Mouse (Mus musculus): ENCODE data around the gene Morn4.

Gene Morn4

DNA sequence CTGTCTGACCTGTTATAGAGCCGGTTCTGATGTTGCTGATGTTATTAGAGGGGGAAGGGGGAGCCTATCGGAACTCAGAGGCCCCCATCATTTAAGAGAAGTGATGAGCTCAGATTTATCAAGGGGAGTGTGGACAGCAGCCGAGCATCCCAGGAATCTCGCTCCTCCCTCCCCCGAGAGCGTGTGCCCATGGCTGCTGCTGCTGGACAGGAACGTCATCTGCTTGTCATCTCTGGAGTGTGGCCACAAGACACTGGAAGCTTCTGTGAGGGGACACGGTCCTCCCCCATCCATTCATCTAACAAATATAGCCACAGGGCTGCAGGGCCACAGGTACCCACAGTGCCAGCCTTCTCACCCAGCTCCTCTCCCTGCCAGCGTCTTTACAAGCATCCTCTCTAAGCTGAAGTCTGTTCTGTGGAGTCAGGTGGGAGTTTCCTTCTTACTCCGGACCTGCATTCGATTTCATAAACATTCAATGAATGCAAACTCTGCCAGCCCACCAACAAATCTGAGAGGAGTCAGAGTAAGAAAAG, 48.9 kb downstream of the Morn4 start:
- no peak for DNase-seq

DNA sequence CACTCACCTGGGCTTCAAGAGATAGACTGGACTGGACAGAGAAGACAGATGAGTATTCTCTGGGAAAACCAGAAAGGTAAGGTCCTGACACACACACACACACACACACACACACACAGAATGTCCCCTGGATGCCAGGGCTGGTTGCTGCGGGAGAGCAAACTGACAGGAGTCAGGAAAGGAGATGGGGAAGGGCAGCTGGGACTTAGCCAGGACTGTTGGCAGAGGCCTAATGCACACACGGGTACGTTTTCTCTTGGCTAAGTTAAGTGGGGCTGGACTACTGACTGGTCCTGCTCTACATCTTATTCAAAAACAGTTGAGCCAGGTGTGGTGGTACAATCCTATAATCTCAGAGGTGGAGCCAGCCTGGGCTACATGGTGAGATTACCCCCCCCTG, 49.8 kb downstream of the Morn4 start:
- no peak for DNase-seq

DNA sequence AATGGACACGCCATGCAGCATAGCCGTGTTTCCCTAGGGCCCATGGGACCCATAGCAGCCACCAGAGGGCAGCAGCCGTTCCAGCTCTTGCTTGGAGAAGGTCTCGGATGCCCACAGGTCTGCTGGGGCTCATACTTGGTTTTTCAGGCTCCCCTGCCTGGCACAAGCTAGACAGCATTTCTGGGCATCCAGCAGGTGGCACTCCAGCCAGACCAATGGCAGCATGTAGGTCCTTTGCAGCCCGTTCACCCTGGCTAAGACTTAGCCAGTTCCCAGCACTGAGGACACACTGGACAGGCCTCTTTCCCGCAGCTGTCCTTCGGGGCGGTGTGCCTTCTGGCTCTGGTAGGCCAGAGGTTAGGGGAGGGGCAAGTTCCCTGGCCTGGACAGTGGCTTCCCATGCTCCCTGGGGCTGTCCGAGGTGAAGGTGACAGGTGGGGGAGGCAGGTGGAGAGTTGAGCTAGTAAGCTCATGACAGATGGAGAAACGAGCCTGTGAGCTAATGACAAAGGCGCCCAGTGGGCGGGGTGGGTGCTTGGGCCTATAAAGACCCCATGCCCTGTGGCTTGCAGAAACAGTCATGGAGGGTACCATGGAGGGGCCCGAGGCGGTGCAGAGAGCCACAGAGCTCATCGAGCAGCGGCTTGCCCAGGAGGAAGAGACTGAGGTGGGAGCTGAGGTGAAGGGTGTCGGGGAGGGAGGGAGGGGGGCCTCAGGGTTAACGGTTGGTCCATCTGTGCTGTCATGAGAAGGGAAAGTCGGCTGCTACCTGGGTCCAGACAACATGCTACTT, 50.5 kb downstream of the Morn4 start, which contains the start of gene Ankrd2:
Gene Ankrd2 (plus strand): TSS at position 545 of the 793 bp plus-strand sequence.
- peak; percentile 80 for DNase-seq

DNA sequence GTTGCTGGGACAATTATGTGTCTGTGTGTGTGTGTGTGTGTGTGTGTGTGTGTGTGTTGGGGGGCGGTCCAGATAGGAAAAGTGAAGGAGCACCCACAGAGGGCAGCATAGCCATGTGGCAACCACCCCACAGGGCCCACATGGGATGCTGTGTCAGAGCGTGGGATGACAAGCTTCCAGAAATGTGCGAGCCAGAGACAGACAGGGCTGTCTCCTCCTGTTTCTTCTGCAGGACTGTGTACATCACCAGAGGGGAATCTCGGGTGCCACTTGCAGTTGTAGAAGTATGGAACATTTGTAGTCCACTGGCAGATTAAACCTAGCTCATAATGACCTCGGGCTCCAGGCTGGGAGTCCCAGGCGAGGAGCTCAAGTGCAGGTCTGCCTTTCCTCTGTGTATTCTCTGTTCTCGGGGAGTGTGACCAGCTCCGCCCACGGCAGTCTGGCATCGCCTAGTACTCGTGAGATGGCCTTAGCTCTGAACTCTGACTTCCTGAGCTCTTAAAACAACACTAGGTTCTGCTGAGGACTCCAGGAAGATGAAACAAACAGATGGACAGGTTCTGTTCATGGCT, 51.2 kb downstream of the Morn4 start:
- no peak for DNase-seq

DNA sequence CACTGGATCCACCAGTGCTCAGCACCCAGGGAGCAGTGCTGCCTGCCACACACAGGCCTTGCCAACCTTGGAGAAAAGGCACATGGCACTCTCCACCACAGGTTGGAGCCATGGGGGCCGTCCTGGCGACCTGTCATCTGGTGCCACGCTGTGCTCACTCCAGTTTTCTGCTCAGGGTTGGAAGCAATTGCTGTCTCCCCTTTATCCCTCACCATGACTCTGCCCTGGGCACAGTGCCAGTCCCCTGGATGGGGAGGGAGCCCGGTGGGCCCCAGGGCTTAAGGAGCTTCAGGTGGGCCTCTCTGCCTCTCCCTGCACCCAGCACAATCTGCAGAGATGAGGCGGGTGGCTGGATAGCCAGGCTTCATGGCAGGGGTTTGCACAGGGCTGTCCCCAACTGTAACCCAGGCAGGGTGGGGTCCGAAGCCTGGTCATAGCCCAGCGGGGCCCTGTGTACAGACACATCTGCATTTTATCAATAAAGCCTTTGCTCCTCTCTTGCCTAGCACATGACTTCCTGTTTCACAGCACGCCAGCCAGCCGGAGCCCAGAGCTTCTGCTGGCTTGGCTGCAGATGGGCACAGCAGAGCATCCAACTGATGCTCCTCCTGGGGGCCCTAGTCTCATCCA, 51.9 kb downstream of the Morn4 start:
- DNase-seq = no peak

DNA sequence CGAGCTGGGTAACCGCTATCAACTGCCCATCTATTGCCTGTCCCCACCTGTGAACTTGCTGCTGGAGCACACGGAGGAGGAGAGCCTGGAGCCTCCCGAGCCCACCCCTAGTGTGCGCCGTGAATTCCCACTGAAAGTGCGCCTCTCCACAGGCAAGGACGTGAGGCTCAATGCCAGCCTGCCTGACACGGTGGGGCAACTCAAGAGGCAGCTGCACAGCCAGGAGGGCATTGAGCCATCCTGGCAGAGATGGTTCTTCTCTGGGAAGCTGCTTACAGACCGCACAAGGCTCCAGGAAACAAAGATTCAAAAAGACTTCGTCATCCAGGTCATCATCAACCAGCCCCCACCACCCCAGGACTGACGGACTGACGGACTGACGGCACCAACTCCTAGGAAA, 52.5 kb downstream of the Morn4 start:
- no peak for DNase-seq

DNA sequence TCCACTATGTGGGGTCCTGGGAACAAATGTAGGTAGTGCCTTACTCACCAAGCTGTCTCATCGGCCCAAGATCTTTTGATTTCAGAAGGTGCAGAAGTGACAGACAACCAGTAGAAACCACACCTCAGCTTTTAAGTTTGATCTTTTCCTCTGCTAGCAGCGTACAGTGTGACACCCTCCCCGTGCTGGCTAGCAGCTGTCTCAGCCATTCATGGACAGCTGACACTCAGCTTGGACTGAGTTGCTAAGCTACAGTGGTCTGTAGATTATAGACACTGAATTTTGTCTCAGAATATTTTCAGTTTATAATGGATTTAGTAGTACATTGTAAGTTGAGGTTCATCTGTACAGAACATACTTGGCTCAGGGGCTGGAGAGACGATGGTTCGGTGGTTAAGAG, 55.0 kb downstream of the Morn4 start:
- DNase-seq = no peak

DNA sequence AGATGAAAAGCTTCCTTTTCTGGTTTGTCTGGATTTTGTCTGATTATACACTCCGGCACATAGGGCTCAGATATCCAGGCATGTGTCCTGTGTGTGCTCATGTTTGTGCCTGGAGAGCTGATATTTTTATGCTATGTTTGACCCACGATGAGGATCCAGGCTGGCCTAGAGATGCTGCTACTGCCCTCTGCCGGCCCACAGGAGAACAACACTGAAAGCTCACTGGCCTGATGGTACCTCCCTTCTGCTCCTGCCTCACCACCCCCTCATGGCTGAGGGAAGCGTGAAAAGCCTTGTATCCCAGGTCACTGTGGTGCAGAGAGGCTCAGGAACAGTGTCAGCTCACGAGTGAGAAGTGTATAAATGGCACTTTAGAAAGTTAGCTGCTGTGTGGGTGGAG, 60.0 kb downstream of the Morn4 start:
- peak; percentile 80 for DNase-seq

Data from thymus, postnatal 25 days (tissue).